In genomic region chr1:58029636-58030117, GRCm38 (mm10) we compare ENCODE assay signal across 8 mouse cellular contexts. TPM values are rescaled to one million over a fixed set of nuclear protein-coding genes. Genes with fewer than 3 reads are reported as not detected.
A peak's percentile ranks its signal among the peaks of the same experiment; 100 is the strongest.
DNase-seq lines count a peak whose midpoint lies in the region; ATAC-seq and TF ChIP-seq lines count a peak whose summit lies in the region.

Gene Aox1 (plus strand): TSS chr1:58029931.

- in situ Hi-C loops in ES-E14 (cut with MboI; ENCODE audit: low sequenced_read_pairs in 2 of 2, unreplicated experiment in 2 of 2): no loop called here

- H3K27ac ChIP-seq in ES-E14 (ENCODE audit: insufficient read depth, low read depth, low read length, poor library complexity, severe bottlenecking): peak within 1 kb of the TSS; percentile 32
- no peak within 1 kb of the TSS; the same call in 1 of the 2 replicates for H3K27ac ChIP-seq in bone marrow macrophage, adult 2 months (ENCODE audit: insufficient read depth, low read depth, low read length)
- H3K27ac ChIP-seq in embryonic fibroblast, embryonic 13.5 days (ENCODE audit: insufficient read depth, low read length): peak within 1 kb of the TSS; percentile 85
- peak within 1 kb of the TSS; percentile 67 for H3K27ac ChIP-seq in heart, embryonic 10.5 days
- no peak within 1 kb of the TSS for H3K27ac ChIP-seq in kidney, embryonic 14.5 days (ENCODE audit: low read depth, low read length)
- peak within 1 kb of the TSS; percentile 94 for H3K27ac ChIP-seq in liver, adult 2 months (replicated peaks; ENCODE audit: insufficient read depth, low read depth, low read length)
- 0 out of 2 replicates have a peak within 1 kb of the TSS, but pooled peaks have one; percentile 18 for H3K27ac ChIP-seq in midbrain, postnatal 0 days (ENCODE audit: low read depth, low read length)

- peak within 1 kb of the TSS; percentile 36 for H3K9ac ChIP-seq in ES-E14 (ENCODE audit: insufficient read depth, low read depth, low read length, poor library complexity, severe bottlenecking)
- peak within 1 kb of the TSS; percentile 25; the same call in 1 of the 2 replicates for H3K9ac ChIP-seq in kidney, embryonic 14.5 days (ENCODE audit: low read depth, low read length)
- peak within 1 kb of the TSS; percentile 75 for H3K9ac ChIP-seq in liver, adult 2 months (ENCODE audit: low read depth, low read length)
- no peak within 1 kb of the TSS for H3K9ac ChIP-seq in midbrain, postnatal 0 days (replicated peaks; ENCODE audit: low read length, poor library complexity, severe bottlenecking)

- peak; percentile 61; the same call in 1 of the 2 replicates for ATAC-seq in kidney, embryonic 14.5 days (ENCODE audit: low FRiP score, low TSS enrichment)
- ATAC-seq in midbrain, postnatal 0 days (ENCODE audit: low FRiP score): 0 out of 2 replicates have a peak, but pooled peaks have one; percentile 44

- H3K4me2 ChIP-seq in kidney, embryonic 14.5 days (replicated peaks; ENCODE audit: low read depth, low read length): peak within 1 kb of the TSS; percentile 53
- H3K4me2 ChIP-seq in midbrain, postnatal 0 days (ENCODE audit: low read depth, low read length, poor library complexity, severe bottlenecking): peak within 1 kb of the TSS; percentile 21; the same call in 1 of the 2 replicates

- H3K79me2 ChIP-seq in liver, adult 2 months (ENCODE audit: control insufficient read depth, insufficient read depth, low read length): peaks cover 7% of the 10 kb centered on the region; the same call in 1 of the 2 replicates

- H3K4me1 ChIP-seq in ES-E14 (ENCODE audit: control insufficient read depth in 2 of 2, insufficient read depth in 2 of 2, low read length in 2 of 2, poor library complexity in 1 of 2): peaks cover 0 to 17% of the 10 kb centered on the region in 2 experiments; a peak in 2 of 4 replicates
- peaks cover 16% of the 10 kb centered on the region for H3K4me1 ChIP-seq in bone marrow macrophage, adult 2 months (ENCODE audit: control insufficient read depth, insufficient read depth, low read length)
- no peaks in the 10 kb centered on the region for H3K4me1 ChIP-seq in embryonic fibroblast, embryonic 13.5 days (ENCODE audit: control insufficient read depth, insufficient read depth, low read length)
- H3K4me1 ChIP-seq in heart, embryonic 10.5 days: peaks cover 21% of the 10 kb centered on the region
- H3K4me1 ChIP-seq in kidney, embryonic 14.5 days (ENCODE audit: control insufficient read depth, insufficient read depth, low read length): peaks cover 7% of the 10 kb centered on the region; the same call in 1 of the 2 replicates
- peaks cover 14% of the 10 kb centered on the region for H3K4me1 ChIP-seq in liver, adult 2 months (ENCODE audit: control insufficient read depth, insufficient read depth, low read length)
- H3K4me1 ChIP-seq in midbrain, postnatal 0 days (ENCODE audit: insufficient read depth, low read length): no peaks in the 10 kb centered on the region

- peaks cover 2% of the 10 kb centered on the region; the same call in 1 of the 2 replicates for H3K36me3 ChIP-seq in ES-E14 (ENCODE audit: control insufficient read depth, insufficient read depth, low read length, poor library complexity, severe bottlenecking)
- H3K36me3 ChIP-seq in heart, embryonic 10.5 days: peaks cover 3% of the 10 kb centered on the region; the same call in 1 of the 2 replicates
- 0 out of 2 replicates have a peak, but pooled peaks cover 6% of the 10 kb centered on the region for H3K36me3 ChIP-seq in kidney, embryonic 14.5 days (ENCODE audit: control insufficient read depth, insufficient read depth, low read length)
- H3K36me3 ChIP-seq in liver, adult 2 months (ENCODE audit: control insufficient read depth, insufficient read depth, low read length): no peaks in the 10 kb centered on the region
- no peaks in the 10 kb centered on the region for H3K36me3 ChIP-seq in midbrain, postnatal 0 days (ENCODE audit: insufficient read depth, low read length)

- 6% methylated on average over 12 of the region's 12 CpGs for WGBS in heart, embryonic 10.5 days
- 6% methylated on average over 12 of the region's 12 CpGs for WGBS in kidney, embryonic 14.5 days
- 0% methylated on average over 12 of the region's 12 CpGs for WGBS in liver, adult 2 months
- WGBS in midbrain, postnatal 0 days: 22% methylated on average over 12 of the region's 12 CpGs

- peak within 1 kb of the TSS; percentile 33 to 55 for H3K4me3 ChIP-seq in ES-E14 (ENCODE audit: insufficient read depth in 1 of 2, low read depth in 1 of 2, low read length in 2 of 2, poor library complexity in 1 of 2, severe bottlenecking in 1 of 2)
- peak within 1 kb of the TSS; percentile 15 for H3K4me3 ChIP-seq in bone marrow macrophage, adult 2 months (ENCODE audit: insufficient read depth, low read length)
- peak within 1 kb of the TSS; percentile 21 for H3K4me3 ChIP-seq in embryonic fibroblast, embryonic 13.5 days (ENCODE audit: insufficient read depth, low read length)
- peak within 1 kb of the TSS; percentile 51 for H3K4me3 ChIP-seq in heart, embryonic 10.5 days
- peak within 1 kb of the TSS; percentile 31 for H3K4me3 ChIP-seq in kidney, embryonic 14.5 days (ENCODE audit: low read length)
- peak within 1 kb of the TSS; percentile 74 for H3K4me3 ChIP-seq in liver, adult 2 months (ENCODE audit: insufficient read depth, low read depth, low read length)
- H3K4me3 ChIP-seq in midbrain, postnatal 0 days (ENCODE audit: low read depth, low read length): 0 out of 2 replicates have a peak within 1 kb of the TSS, but pooled peaks have one; percentile 10

- TF ChIP-seq CTCF in bone marrow macrophage, adult 2 months (IDR thresholded peaks at IDR 0.05; ENCODE audit: low read depth, low read length): no peak
- no peak for TF ChIP-seq CTCF in embryonic fibroblast, embryonic 13.5 days (IDR thresholded peaks at IDR 0.05; ENCODE audit: borderline replicate concordance, insufficient read depth, low read length)
- no peak for TF ChIP-seq CTCF in liver, adult 2 months (IDR thresholded peaks at IDR 0.05; ENCODE audit: low read depth, low read length)
- no peak for TF ChIP-seq CTCF in midbrain, postnatal 0 days (IDR thresholded peaks at IDR 0.05)

- DNase-seq in ES-E14 (ENCODE audit: low read depth, low spot score): peak; percentile 95
- DNase-seq in heart, embryonic 10.5 days (ENCODE audit: low spot score): no peak
- DNase-seq in liver, adult 2 months (ENCODE audit: extremely low read depth, low read depth, low spot score): peak; percentile 100
- peak; percentile 76 for DNase-seq in midbrain, postnatal 0 days (ENCODE audit: low spot score)
- DNase-seq in yolk sac, embryonic 10.5 days (ENCODE audit: low spot score): peak; percentile 24

- H3K27me3 ChIP-seq in heart, embryonic 10.5 days (ENCODE audit: insufficient read depth, poor library complexity, severe bottlenecking): no peaks in the 10 kb centered on the region
- no peaks in the 10 kb centered on the region for H3K27me3 ChIP-seq in kidney, embryonic 14.5 days (ENCODE audit: control insufficient read depth, insufficient read depth, low read length)
- no peaks in the 10 kb centered on the region for H3K27me3 ChIP-seq in liver, adult 2 months (ENCODE audit: control insufficient read depth, insufficient read depth, low read length)
- no peaks in the 10 kb centered on the region for H3K27me3 ChIP-seq in midbrain, postnatal 0 days (ENCODE audit: insufficient read depth, low read length)

- no peaks in the 10 kb centered on the region for H3K9me3 ChIP-seq in ES-E14 (ENCODE audit: control insufficient read depth, insufficient read depth, low read depth, low read length)
- H3K9me3 ChIP-seq in heart, embryonic 10.5 days: no peaks in the 10 kb centered on the region
- no peaks in the 10 kb centered on the region for H3K9me3 ChIP-seq in kidney, embryonic 14.5 days (ENCODE audit: control insufficient read depth, low read length)
- H3K9me3 ChIP-seq in midbrain, postnatal 0 days (ENCODE audit: low read length): no peaks in the 10 kb centered on the region

- no peak for TF ChIP-seq POLR2A in bone marrow macrophage, adult 2 months (IDR thresholded peaks at IDR 0.05; ENCODE audit: borderline replicate concordance, low read depth, low read length)
- TF ChIP-seq POLR2A in embryonic fibroblast, embryonic 13.5 days (IDR thresholded peaks at IDR 0.05; ENCODE audit: low read depth, low read length): peak; percentile 65
- peak; percentile 73; the same call in 1 of the 2 replicates for TF ChIP-seq POLR2A in liver, adult 2 months (IDR thresholded peaks at IDR 0.05; ENCODE audit: extremely low read depth, insufficient read depth, low read length)

TF ChIP-seq in ES-E14, 5 proteins besides CTCF, POLR2A, EP300 and RAD21:
- TF ChIP-seq HCFC1 (IDR thresholded peaks at IDR 0.05; ENCODE audit: borderline replicate concordance, insufficient read depth, low read length) (peak; percentile 52; the same call in 1 of the 2 replicates), ZC3H11A (IDR thresholded peaks at IDR 0.05; ENCODE audit: borderline replicate concordance, low read depth, low read length) (no peak), MAFK (IDR thresholded peaks at IDR 0.05; ENCODE audit: insufficient read depth, low read depth, low read length) (peak; percentile 63), ZNF384 (IDR thresholded peaks at IDR 0.05; ENCODE audit: low read depth, low read length) (no peak)

RNA-seq across cellular contexts. Expression of gene Aox1, which starts in this region (rescaled TPM):
- total RNA-seq in ES-E14 (2012; rRNA removed): 0.74 and 1.0 TPM in 2 replicates
- polyA plus RNA-seq in bone marrow macrophage, adult 2 months (2012; ENCODE audit: insufficient read depth, insufficient read length, missing spikeins): 0.82 and 1.1 TPM in 2 replicates
- 4.1 and 5.2 TPM in 2 replicates for polyA plus RNA-seq in embryonic fibroblast, embryonic 13.5 days (2011; ENCODE audit: insufficient read length, low read depth, missing spikeins)
- polyA plus RNA-seq in heart, embryonic 10.5 days (2016; fragmentation: Nextera tagmentation; extraction: Ambion mirVana): 0.33 and 0.64 TPM in 2 replicates
- 0.11 and 0.23 TPM in 2 replicates for polyA plus RNA-seq in kidney, embryonic 14.5 days (2014; fragmentation: Nextera tagmentation; extraction: Ambion mirVana)
- 37.1 and 53.2 TPM in 2 replicates for total RNA-seq in liver, adult 2 months (2014; rRNA removed)
- 17.8 and 19.5 TPM in 2 replicates for polyA plus RNA-seq in liver, adult 2 months (2012; rRNA removed)
- total RNA-seq in midbrain, postnatal 0 days (2014; rRNA removed): 0.38 and 0.60 TPM in 2 replicates
- polyA plus RNA-seq in midbrain, postnatal 0 days (2015; fragmentation: Nextera tagmentation; extraction: Ambion mirVana): 0.30 and 0.34 TPM in 2 replicates

Comparison
In these comparisons a context has a peak if more than half of its experiments do, and no peak if none do; other contexts are left out.
1. RNA of gene Aox1 (total RNA-seq): 37.1 to 53.2 TPM in liver, adult 2 months; 0.74 to 1.0 TPM in ES-E14 and 0.38 to 0.60 TPM in midbrain, postnatal 0 days; every median in the first group is over 10 times any median in the second.
2. Peak in ATAC-seq, H3K4me3 ChIP-seq, H3K9ac ChIP-seq and H3K4me2 ChIP-seq in kidney, embryonic 14.5 days; RNA of the gene not detected or under 1 TPM.
3. Peak in DNase-seq, ATAC-seq, H3K4me3 ChIP-seq, H3K27ac ChIP-seq and H3K4me2 ChIP-seq in midbrain, postnatal 0 days; RNA of the gene not detected or under 1 TPM.
4. H3K27ac ChIP-seq: peak in ES-E14 (single experiment), embryonic fibroblast, embryonic 13.5 days (single experiment), heart, embryonic 10.5 days (single experiment) and liver, adult 2 months (single experiment); none in bone marrow macrophage, adult 2 months (single experiment) and kidney, embryonic 14.5 days (single experiment).
5. H3K4me3 ChIP-seq: peak in every context shown above with its lines; median percentile 74 in liver, adult 2 months; 51 in heart, embryonic 10.5 days; 44 in ES-E14; 31 in kidney, embryonic 14.5 days; 21 in embryonic fibroblast, embryonic 13.5 days; 15 in bone marrow macrophage, adult 2 months; 10 in midbrain, postnatal 0 days.